Mouse (Mus musculus) kidney, adult 2 months (tissue): ENCODE measurements around the gene Gm21972.

Experiments used
- CTCF ChIP-seq: fragments of 200-500 bp; conservative IDR thresholded peaks from 2 replicates; pipeline ENCODE4 v1.5.1; 2011; ENCODE audit warnings: low read depth, mild to moderate bottlenecking, control low read depth, low read length, moderate library complexity, mixed read lengths; ENCODE audit not compliant: insufficient read depth, insufficient read length
- POLR2A ChIP-seq: fragments of 200-500 bp; IDR thresholded peaks from one replicate; pipeline ENCODE4 v1.6.1; 2011; ENCODE audit warnings: low read depth, low read length, control low read depth

DNA sequence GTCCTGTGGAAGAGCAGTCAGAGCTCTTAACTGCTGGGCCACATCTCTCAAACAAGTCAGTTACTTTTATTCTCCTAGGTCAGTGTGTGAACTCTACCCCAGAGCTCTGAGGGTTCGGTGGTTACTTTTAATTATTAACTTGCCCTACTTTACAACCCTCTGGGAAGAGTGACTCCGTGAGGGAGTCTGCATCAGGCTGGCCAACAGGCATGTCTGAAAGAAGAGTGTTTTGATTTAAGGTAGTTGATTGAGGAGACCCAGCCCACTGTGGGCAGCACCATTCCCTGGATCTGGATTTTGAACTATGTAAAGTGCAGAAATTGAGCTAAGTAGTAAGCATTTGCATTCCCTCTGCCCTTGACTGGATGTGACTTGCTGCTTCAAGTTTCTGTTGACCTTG is 42.6 kb downstream of the Gm21972 start:
- TF ChIP-seq CTCF (no peak), POLR2A (no peak)
